Mouse (Mus musculus) intestine, embryonic 14.5 days (tissue): ENCODE data around the gene Clstn3. TPM values are rescaled to one million over a fixed set of nuclear protein-coding genes. Genes with fewer than 3 reads are reported as not detected.

Experiments used
- ATAC-seq: fragments of 200-750 bp; cut with Nextera tagmentation; replicated peaks from 2 replicates; pipeline ENCODE4 v1.8.0; 2017; ENCODE audit warnings: low read depth, moderate number of reproducible peaks, moderate TSS enrichment, moderate library complexity; ENCODE audit not compliant: low FRiP score, low TSS enrichment
- DNase-seq: peaks from one replicate; pipeline ENCODE4 v3.0.0-alpha.2; 2018; ENCODE audit warnings: low spot score
- H3K27ac ChIP-seq: fragments of 300-500 bp; sonication (generic); 2 replicates; pipeline ENCODE4 v1.5.1; 2014; ENCODE audit warnings: low read depth, mild to moderate bottlenecking, control low read depth
- H3K27me3 ChIP-seq: fragments of 300-500 bp; sonication (generic); replicated peaks from 2 replicates; pipeline ENCODE4 v1.6.1; 2014; ENCODE audit warnings: low read length, control low read depth; ENCODE audit not compliant: control insufficient read depth, insufficient read depth
- H3K36me3 ChIP-seq: fragments of 300-500 bp; sonication (generic); 2 replicates; pipeline ENCODE4 v1.6.1; 2014; ENCODE audit warnings: low read length, control low read depth; ENCODE audit not compliant: control insufficient read depth, insufficient read depth
- H3K4me1 ChIP-seq: fragments of 300-500 bp; sonication (generic); replicated peaks from 2 replicates; pipeline ENCODE4 v1.6.1; 2014; ENCODE audit warnings: low read length, control low read depth, mixed read lengths; ENCODE audit not compliant: control insufficient read depth, insufficient read depth
- H3K4me2 ChIP-seq: fragments of 300-500 bp; sonication (generic); 2 replicates; pipeline ENCODE4 v1.6.1; 2014; ENCODE audit warnings: low read length
- H3K4me3 ChIP-seq: fragments of 300-500 bp; sonication (generic); 2 replicates; pipeline ENCODE4 v1.5.1; 2014; ENCODE audit warnings: low read depth, low read length, control low read depth, mixed read lengths
- H3K9ac ChIP-seq: fragments of 300-500 bp; sonication (generic); 2 replicates; pipeline ENCODE4 v1.6.1; 2014; ENCODE audit warnings: mild to moderate bottlenecking, low read length
- H3K9me3 ChIP-seq: fragments of 300-500 bp; sonication (generic); 2 replicates; pipeline ENCODE4 v1.6.1; 2016; ENCODE audit warnings: low read length, control low read depth; ENCODE audit not compliant: control insufficient read depth
- WGBS: fragments of 180-500 bp; shearing (Covaris S2); extraction: QIAGEN DNeasy Blood & Tissue Kit; methylation state at CpG from one replicate; pipeline ENCODE4 v1.1.7; 2014; 5-methylcytosine and 5-hydroxymethylcytosine counted together
- polyA plus RNA-seq: library from polyadenylated mRNA; unstranded; fragments of >200 nt; fragmentation: Nextera tagmentation; extraction: Ambion mirVana; gene quantifications from 2 replicates; pipeline ENCODE4 v1.2.1, GENCODE M21; 2014

Gene Clstn3
- polyA plus RNA-seq, 1 experiment from 2014 or later: 4.7 TPM

DNA sequence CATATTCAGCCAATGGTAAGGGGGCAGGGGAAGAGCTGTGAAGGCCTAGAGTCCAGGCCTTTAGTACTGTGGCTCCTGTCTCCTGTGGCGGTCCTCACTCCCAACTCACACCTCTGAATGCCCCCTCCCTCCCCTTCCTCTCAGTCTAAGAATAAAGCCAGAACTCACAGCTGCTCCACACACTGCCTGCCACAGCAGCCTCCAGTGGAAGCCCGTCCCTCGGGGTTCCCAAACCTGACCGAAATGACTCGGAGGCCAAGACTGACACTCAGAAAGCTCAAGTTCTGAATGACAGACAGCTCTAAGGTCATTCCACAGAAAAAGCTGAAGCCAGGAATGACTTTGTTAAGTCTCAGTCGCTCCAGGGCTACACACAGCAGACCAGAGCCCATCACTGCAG, 1.1 kb upstream of the Clstn3 start:
- Histone ChIP-seq H3K36me3 (no peaks in the 10 kb centered on the region), H3K4me1 (no peaks in the 10 kb centered on the region), H3K27ac (no peak overlapping the region), H3K4me3 (no peak overlapping the region), H3K4me2 (no peak overlapping the region), H3K9me3 (no peaks in the 10 kb centered on the region), H3K9ac (no peak overlapping the region), H3K27me3 (no peaks in the 10 kb centered on the region)
- WGBS: 69% methylated on average over 6 of the region's 6 CpGs
- ATAC-seq: no peak
- DNase-seq: no peak

DNA sequence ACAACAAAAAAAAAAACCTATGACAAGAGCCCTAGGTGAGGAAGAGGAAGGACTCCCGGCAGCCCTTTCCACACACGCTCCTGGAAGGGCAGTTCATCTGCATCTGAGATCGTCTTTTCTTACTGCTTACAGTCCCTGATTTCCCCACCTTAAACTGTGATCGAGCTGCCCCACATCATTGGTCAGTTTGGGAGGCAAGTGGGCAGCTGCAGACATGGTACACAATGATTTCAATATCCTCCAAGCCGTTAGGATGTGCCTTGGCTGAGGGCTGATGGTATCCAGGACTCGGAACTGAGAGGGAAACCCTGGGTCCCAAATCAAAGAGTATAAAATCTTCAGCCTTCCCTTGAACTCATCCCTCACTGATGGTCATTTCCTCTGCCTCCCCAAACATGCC, 705 bp upstream of the Clstn3 start:
- H3K27me3 ChIP-seq: no peaks in the 10 kb centered on the region
- H3K9ac ChIP-seq: no peak overlapping the region; the same call in 1 of the 2 replicates
- peak overlapping the region; percentile 61 for H3K4me2 ChIP-seq
- H3K36me3 ChIP-seq: no peaks in the 10 kb centered on the region
- DNase-seq (no peak), ATAC-seq (no peak)
- WGBS: 36% methylated on average over 6 of the region's 6 CpGs
- no peak overlapping the region for H3K27ac ChIP-seq
- H3K9me3 ChIP-seq: no peaks in the 10 kb centered on the region
- H3K4me3 ChIP-seq: peak overlapping the region; percentile 38
- no peaks in the 10 kb centered on the region for H3K4me1 ChIP-seq

DNA sequence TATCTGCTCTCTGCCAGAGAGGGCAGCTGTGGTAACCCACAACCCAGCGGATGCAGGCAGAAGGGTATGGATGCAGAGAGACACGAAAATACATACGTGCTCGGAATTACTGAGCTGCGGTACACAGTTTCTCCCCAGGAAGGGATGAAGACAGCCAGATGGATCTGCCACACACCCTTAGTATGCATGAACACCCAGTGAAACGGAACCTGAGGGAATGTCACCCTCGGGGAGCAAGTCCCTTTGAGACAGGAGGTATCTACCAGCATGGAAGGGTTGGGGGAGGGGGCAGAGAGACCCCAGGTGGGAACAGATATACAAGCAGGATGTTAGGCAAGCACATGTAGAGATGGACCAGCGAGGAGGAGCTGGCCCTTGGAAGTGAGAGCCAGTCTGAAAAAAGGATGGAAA, 708 bp downstream of the Clstn3 start:
- no peaks in the 10 kb centered on the region for H3K27me3 ChIP-seq
- no peak overlapping the region for H3K4me3 ChIP-seq
- ATAC-seq (no peak), DNase-seq (no peak)
- H3K9me3 ChIP-seq: no peaks in the 10 kb centered on the region
- H3K36me3 ChIP-seq: no peaks in the 10 kb centered on the region
- no peak overlapping the region for H3K27ac ChIP-seq
- H3K9ac ChIP-seq: no peak overlapping the region
- no peaks in the 10 kb centered on the region for H3K4me1 ChIP-seq
- 25% methylated on average over 8 of the region's 8 CpGs for WGBS
- peak overlapping the region; percentile 61 for H3K4me2 ChIP-seq

DNA sequence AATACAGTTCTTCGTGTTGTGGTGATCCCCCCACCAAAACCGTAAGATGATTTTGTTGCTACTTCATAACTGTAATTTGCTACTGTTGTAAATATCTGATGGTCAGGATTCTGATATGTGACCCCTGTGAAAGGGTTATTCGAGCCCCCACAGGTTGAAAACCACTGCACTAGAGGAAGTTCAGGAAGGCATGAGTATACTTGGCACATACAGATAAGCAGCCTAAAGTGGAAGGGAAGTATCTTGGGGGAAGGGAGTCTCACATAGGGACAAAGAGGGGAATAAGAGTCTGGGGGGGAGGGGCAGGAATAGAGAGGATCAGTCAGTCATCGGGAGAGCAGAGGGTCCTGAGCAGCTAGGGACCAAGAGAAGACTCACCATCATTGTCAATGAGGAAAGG, 5.2 kb downstream of the Clstn3 start:
- no peaks in the 10 kb centered on the region for H3K4me1 ChIP-seq
- no peak for DNase-seq
- no peak overlapping the region for H3K4me2 ChIP-seq
- no peaks in the 10 kb centered on the region for H3K36me3 ChIP-seq
- no peaks in the 10 kb centered on the region for H3K27me3 ChIP-seq
- H3K27ac ChIP-seq: no peak overlapping the region
- H3K9me3 ChIP-seq: no peaks in the 10 kb centered on the region
- H3K9ac ChIP-seq: no peak overlapping the region
- ATAC-seq: no peak
- no peak overlapping the region for H3K4me3 ChIP-seq
- WGBS: 80% methylated on average over 4 of the region's 4 CpGs

DNA sequence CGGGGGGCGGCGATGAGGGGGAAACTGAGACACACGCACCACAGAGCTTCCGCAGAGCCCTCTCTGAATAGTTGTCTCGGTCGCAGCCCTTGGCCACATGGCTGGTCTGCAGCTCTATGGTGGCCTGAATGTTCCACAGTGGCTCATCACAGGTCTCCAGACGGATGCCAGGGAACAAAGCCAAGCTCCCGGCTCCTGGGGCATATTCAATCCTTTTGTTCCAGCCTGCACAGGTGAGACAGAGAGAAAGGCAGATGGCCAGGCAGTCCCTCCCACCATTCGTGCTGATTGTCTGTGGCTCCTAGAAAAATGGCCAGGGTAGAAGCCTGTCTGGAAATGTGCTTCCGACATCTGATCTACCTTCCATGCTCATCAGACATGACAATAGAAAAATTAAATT, 6.1 kb downstream of the Clstn3 start:
- ATAC-seq (no peak), DNase-seq (no peak)
- Histone ChIP-seq H3K9ac (no peak overlapping the region), H3K9me3 (no peaks in the 10 kb centered on the region), H3K4me2 (no peak overlapping the region), H3K4me3 (no peak overlapping the region), H3K27ac (no peak overlapping the region), H3K36me3 (no peaks in the 10 kb centered on the region), H3K27me3 (no peaks in the 10 kb centered on the region), H3K4me1 (no peaks in the 10 kb centered on the region)
- 82% methylated on average over 11 of the region's 11 CpGs for WGBS

DNA sequence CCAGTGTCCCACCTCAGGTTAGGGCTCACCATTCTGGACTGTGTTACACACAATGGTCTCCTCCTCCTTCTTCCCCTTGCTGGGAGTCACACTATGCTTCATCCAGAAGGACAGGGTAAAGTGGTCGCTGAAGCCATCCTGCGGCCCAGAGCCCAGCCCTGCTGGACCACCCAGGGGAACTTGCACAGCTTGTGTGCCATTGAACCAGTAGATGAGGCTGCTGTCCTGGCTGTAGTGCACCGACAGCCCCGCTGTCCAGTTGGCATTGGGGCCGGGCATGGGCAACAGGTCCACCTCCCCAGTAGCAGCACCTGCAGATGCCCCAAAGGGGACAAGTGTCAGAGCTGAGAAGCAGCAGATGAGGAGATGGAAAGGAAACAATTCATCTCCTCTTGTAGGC, 6.8 kb downstream of the Clstn3 start:
- H3K27me3 ChIP-seq: no peaks in the 10 kb centered on the region
- no peaks in the 10 kb centered on the region for H3K4me1 ChIP-seq
- no peak overlapping the region for H3K9ac ChIP-seq
- no peak for ATAC-seq
- no peak for DNase-seq
- 90% methylated on average over 5 of the region's 5 CpGs for WGBS
- H3K27ac ChIP-seq: no peak overlapping the region
- H3K9me3 ChIP-seq: no peaks in the 10 kb centered on the region
- no peaks in the 10 kb centered on the region for H3K36me3 ChIP-seq
- H3K4me3 ChIP-seq: no peak overlapping the region
- no peak overlapping the region for H3K4me2 ChIP-seq

DNA sequence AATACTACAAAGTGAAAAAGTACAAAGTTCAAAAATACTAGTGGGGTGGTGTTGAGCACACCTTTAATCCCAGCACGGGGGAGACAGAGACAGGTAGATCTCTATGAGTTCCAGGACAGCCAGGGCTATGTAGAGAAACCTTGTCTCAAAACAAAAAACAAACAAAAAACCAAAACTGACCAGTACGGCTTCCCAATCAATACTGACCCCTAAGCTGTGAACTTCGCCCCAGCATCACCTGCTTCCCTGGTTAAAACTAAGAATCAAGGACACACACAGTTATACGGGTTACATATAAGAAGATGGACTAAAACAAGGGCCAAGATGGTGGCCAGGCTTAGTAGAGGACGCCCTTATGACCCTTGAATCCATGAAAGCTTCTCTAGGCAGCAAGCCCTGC, 8.4 kb downstream of the Clstn3 start:
- H3K27ac ChIP-seq: no peak overlapping the region
- no peak overlapping the region for H3K4me2 ChIP-seq
- ATAC-seq: no peak
- 0 out of 2 replicates have a peak, but pooled peaks cover 4% of the 10 kb centered on the region for H3K4me1 ChIP-seq
- H3K27me3 ChIP-seq: no peaks in the 10 kb centered on the region
- no peak overlapping the region for H3K9ac ChIP-seq
- DNase-seq: no peak
- no peaks in the 10 kb centered on the region for H3K9me3 ChIP-seq
- no peak overlapping the region for H3K4me3 ChIP-seq
- 98% methylated on average over 5 of the region's 5 CpGs for WGBS
- no peaks in the 10 kb centered on the region for H3K36me3 ChIP-seq

DNA sequence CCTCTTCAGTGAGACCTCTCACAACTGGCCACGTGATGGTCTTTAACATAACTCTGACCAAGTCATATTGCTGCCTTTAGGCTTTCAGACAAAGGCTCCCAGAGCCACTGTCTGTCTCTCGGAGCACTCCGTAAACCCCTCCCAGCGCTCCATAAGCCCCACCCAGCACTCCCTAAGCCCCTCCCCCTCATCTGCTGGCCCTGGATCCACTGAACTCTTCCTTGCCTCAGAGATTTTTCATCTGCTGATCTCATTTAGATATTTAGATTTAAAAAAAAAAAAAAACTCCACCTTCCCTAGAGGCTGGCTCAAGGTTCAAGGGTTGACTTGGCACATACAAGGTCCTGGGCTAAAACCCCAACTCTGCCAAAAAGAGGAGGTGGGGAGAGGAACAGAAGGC, 10.8 kb downstream of the Clstn3 start:
- no peaks in the 10 kb centered on the region for H3K9me3 ChIP-seq
- 0 out of 2 replicates have a peak, but pooled peaks cover 4% of the 10 kb centered on the region for H3K4me1 ChIP-seq
- no peak overlapping the region for H3K4me2 ChIP-seq
- H3K27ac ChIP-seq: no peak overlapping the region
- H3K36me3 ChIP-seq: no peaks in the 10 kb centered on the region
- 50% methylated on average over 4 of the region's 4 CpGs for WGBS
- H3K4me3 ChIP-seq: no peak overlapping the region
- ATAC-seq: no peak
- H3K27me3 ChIP-seq: no peaks in the 10 kb centered on the region
- no peak for DNase-seq
- no peak overlapping the region for H3K9ac ChIP-seq

DNA sequence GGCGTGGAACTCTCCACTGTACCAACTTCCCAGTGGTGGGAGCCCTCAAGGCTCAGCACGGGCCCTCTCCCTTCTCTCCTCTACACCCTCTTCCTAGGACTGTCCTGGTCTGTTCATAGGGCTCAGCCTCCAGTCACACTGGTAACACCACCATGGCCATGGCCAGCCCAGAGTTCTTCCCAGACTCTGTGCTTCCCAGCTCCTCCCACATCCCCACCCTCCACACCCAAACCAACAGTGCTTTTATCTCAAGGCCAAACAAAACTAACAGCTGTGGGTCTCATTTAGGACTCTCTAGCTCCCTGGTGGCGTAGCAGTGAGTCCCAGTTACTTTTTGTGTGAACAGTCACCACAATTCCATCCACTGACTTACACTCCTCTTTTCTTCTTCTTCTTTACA, 12.6 kb downstream of the Clstn3 start:
- ATAC-seq (no peak), DNase-seq (no peak)
- Histone ChIP-seq H3K27ac (no peak overlapping the region), H3K27me3 (no peaks in the 10 kb centered on the region), H3K4me1 (0 out of 2 replicates have a peak, but pooled peaks cover 4% of the 10 kb centered on the region), H3K9ac (no peak overlapping the region), H3K9me3 (no peaks in the 10 kb centered on the region), H3K4me3 (no peak overlapping the region), H3K4me2 (no peak overlapping the region), H3K36me3 (no peaks in the 10 kb centered on the region)
- 70% methylated on average over 3 of the region's 3 CpGs for WGBS
